Mouse (Mus musculus) gastrocnemius, postnatal 10 days (tissue): Measurements from ENCODE around the gene Zfp456. TPM values are rescaled to one million over a fixed set of nuclear protein-coding genes. Genes with fewer than 3 reads are reported as not detected.
"Not testable (repeated sequence)": the region's sequence is repeated elsewhere in the genome, so short reads cannot be mapped to it uniquely, and the experiment has no call there.

Source experiments
- DNase-seq: peaks from one replicate; pipeline ENCODE4 v3.0.0; 2021; ENCODE audit warnings: mixed read lengths
- long read RNA-seq, 2 experiments: library from polyadenylated mRNA; stranded (forward); transcript quantifications; one replicate each; pipeline ENCODE4 v2.0.0; 2021
- total RNA-seq, 2 experiments: library from RNA; stranded (reverse); gene quantifications; 2 replicates each; pipeline ENCODE4 v1.2.3; 2021

Gene Zfp456
- total RNA-seq = under 1 TPM; 0.45 to 0.73 TPM
- long read RNA-seq, experiment 1, full-length matches to known transcripts = 1 of 2 reads
- long read RNA-seq, experiment 1, partial matches to known transcripts = 0 of 2 reads
- long read RNA-seq, experiment 1, other reads (novel, unspliced or antisense) = 1 of 2 reads
- long read RNA-seq, experiment 2 = 0 reads

DNA sequence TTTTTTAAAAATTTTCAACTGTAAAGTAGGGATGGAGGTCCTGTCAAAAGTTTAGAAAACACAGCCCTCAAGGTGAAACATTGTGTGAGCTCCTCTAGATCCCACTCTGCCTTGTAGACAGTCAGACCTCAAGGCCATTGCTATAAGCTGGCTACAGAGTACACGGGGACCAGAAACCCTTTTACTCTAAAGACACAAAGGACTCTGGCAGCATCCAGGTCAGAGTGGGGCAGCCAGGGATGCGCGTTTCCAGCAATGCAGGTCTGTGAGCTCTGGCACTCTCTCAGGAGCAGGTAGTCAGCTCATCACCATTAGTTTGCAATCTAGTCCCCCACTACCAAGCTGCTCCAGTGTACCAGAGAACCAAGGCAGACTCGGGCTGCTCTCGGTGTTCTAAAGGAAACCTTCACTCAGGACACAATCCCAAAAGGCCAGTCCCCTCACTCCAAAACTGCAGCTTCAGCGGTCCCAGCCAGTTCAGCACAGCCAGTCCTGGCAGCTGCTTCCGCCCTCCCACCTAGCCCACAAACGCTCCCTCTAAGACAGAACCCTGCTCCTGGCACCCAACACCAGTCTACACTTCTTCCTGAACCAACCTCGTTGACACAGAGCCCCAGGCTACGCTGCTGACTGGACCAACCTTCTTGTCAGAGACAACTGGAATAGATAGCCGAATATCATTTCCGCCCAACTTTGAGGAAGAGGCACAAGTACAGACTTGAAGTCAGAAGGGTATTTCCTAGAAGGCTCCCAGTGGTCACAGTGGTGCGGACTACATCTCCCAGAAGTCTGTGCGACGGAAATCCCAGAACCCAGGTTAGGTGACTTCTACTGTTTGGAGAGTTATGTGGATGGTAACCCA lies at the start of gene Zfp456, which contains the start of gene Gm28041:
Gene Zfp456 (minus strand): TSS at position 761 of the 862 bp plus-strand sequence.
Gene Gm28041 (minus strand): TSS at position 684 of the 862 bp plus-strand sequence.
- peak; percentile 23 for DNase-seq

GRCm38 (mm10) chr13:67422532-67422931 lies 46.9 kb upstream of the Zfp456 start:
- not testable (repeated sequence) for DNase-seq

DNA sequence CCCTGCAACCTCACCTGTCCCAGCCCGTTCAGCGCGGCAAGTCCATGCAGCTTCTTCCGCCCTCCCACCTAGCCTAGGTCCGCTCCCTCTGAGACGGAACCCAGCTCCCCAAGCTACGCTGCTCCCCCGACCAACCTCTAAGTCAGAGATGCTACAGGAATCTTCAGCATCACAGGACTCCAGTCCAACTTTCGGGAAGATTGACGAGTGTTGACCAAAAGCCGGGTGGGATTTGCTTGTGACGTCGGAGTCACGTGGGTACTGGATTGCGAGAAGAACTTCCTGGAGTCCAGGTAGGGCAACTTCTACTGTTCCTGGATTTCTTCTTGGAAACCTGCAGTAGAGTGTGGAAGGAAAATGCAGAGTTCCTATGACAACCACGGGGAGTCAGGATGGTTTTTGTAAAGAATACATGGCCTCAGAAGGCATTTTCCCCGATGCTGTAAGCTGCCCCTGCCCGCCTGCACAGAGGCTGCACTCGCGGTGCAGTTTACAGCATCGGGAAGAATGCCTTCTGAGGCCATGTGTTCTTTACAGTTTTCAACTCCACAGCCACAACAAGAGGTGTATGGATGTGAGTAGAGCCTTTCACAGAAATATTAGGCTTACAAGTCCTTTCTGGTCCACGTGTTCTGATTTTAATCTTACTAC lies 45.7 kb upstream of the Zfp456 start, which contains the start of gene Zfp459:
Gene Zfp459 (minus strand): TSS at position 212 of the 651 bp plus-strand sequence.
- DNase-seq = no peak

DNA sequence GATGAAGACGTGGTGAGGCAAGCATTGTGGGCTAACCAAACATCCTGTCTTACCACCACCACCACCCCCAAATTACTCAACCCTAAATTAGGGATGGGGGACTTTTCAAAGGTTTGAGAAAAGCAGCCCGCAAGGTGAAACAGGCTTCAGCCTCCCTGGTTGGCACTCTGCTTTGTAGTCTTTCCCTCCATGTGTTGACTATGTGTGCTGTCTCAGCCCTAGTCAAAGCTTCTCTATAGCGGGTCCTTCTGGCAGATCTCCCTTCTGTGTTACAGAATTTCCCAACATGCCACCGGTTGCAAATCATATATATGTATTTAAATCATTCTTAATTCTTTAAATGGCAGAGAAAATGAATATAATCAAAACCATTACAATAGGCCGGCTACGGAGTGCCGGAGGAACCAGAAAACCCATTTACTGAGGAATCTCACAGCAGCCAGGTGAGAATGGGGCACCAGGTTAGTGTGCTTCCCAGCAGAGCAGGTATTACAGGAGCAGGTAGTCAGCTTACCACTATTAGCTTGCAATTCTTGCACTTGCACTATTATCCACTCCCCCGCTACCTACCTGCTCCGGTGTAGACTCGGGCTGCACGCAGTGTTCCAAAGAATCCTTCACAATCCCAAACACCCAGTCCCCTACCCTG lies 45.1 kb upstream of the Zfp456 start:
- DNase-seq = no peak

DNA sequence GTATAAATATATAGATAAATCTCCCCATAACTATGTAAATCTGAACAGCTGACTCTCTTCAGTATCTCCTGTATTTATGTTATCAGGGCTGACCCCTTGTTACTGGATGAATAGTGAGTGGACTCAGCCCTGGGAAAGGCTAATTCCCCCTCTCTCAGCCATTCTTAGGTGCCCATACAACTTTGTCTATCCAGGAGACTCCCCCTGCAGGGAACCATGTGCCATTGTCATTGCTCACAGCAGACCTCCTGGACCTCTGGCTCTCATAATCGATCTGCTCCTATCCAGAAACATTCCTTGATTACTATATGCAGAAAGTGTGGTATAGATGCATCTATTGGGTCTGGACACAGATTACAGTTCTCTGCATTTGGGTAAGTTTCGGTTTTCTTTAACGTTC lies 41.2 kb upstream of the Zfp456 start:
- no peak for DNase-seq

DNA sequence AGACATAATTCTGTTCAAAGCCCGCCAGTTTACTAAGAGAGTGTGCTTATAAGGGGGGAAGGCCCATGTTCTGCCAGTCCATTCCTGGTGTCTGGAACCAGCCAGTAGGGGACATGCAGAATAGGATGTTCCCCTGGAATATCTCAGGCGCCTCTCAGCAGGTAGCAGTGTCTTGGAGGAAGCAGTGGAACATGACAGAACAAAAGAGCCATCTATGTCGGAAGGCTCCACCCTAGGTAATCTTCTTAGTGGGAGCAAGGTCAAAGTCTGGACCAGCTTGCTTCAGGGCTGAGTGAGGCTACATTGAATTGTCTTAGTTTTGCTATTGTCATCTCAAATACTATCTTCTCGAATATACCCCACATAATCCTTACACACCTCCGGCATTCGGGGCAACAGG lies 40.1 kb upstream of the Zfp456 start:
- no peak for DNase-seq

GRCm38 (mm10) chr13:67413634-67414033 lies 38.0 kb upstream of the Zfp456 start:
- not testable (repeated sequence) for DNase-seq

- DNase-seq = peak; percentile 72
These were observed 23.7 kb upstream of the Zfp456 start, which contains the start of gene Zfp429 for GRCm38 (mm10) chr13:67399183-67399903. Gene Zfp429, minus strand, starts transcription at chr13:67399819.

DNA sequence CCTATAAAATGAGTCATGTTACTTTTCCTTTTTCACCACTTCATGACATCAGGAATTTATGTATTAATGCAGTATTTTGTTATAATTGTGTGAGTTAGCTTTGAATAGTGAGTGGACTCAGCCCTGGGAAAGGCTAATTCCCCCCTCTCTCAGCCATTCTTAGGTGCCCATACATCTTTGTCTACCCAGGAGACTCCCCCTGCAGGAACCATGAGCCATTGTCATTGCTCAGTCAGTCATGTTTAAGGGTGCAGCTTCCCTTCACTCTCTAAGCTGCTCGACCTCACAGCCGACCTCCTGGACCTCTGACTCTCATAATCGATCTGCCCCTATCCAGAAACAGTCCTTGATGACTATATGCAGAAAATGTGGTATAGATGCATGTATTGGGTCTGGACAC lies 645 bp upstream of the Zfp456 start:
- not testable (repeated sequence) for DNase-seq

- peak; percentile 81 for DNase-seq
These were observed 15.4 kb downstream of the Zfp456 start, which contains the start of the genes Gm28044 and Zfp953 for GRCm38 (mm10) chr13:67360131-67360744. Gene Gm28044, minus strand, starts transcription at chr13:67360536. Gene Zfp953, minus strand, starts transcription at chr13:67360605.

DNA sequence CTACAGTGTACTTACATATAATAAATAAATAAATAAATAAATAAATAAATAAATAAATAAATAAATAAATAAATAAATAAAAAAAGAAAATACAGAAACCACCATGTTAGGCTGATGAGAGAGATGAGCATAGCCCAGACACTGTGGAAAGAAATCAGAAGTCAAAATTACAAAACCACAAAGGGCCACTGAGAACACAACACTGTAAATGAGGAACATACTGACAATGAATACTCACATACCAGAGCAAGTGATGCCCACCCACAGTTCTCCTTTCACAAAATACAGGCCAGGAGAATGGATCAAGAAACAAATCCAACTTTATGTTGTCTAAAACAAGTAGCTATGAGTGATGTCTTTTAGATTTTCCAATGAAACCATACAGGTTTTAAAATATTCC lies 23.8 kb downstream of the Zfp456 start:
- no peak for DNase-seq

GRCm38 (mm10) chr13:67343422-67343821 lies 32.2 kb downstream of the Zfp456 start:
- no peak for DNase-seq

DNA sequence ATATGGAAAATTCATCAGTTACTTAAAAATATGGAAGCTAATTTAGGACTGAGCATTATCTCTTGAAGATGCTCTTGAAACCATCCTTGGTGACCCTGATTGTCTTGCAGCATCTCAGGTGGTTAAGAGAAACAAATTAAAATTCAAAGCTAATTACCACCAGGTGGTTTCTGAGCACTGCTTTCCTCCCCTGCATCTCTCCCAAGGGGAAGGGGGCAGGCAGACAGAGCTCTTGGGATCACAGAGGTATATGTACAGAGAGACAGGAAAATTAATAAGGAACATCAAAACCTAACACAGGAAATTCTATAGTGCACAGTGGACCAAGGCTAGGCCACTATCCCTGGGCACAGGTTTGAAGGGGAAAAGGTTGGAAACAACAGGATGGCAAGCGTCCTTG lies 42.7 kb downstream of the Zfp456 start:
- no peak for DNase-seq

- peak; percentile 56 for DNase-seq
These were observed 43.4 kb downstream of the Zfp456 start, which contains the start of gene Zfp595 for GRCm38 (mm10) chr13:67332019-67332724. Gene Zfp595, minus strand, starts transcription at chr13:67332570.

Other genes starting within 250 kb of the Zfp456 start
- gene Rsl1, start 202.6 kb downstream of the Zfp456 start, total RNA-seq = 1 to 10 TPM; 1.4 to 2.1 TPM
- gene Zfp455, start 181.3 kb downstream of the Zfp456 start, total RNA-seq = under 1 TPM; 0.66 to 0.72 TPM
- gene Zfp458, start 97.3 kb downstream of the Zfp456 start, total RNA-seq = 1 to 10 TPM; 1.9 to 2.3 TPM
- 1 to 10 TPM; 1.4 to 1.7 TPM for gene Zfp457, start 69.3 kb downstream of the Zfp456 start, total RNA-seq
- 1 to 10 TPM; 1.5 to 2.0 TPM for gene Zfp595, start 43.2 kb downstream of the Zfp456 start, total RNA-seq
- under 1 TPM in 1 of 2 experiments, not detected in 1; 0.77 TPM for gene Gm28044, start 15.3 kb downstream of the Zfp456 start, total RNA-seq
- gene Zfp953, start 15.2 kb downstream of the Zfp456 start, total RNA-seq = 1 to 10 TPM; 1.1 to 1.2 TPM
- gene Gm28041, start 77 bp downstream of the Zfp456 start, total RNA-seq = not detected
- 1 to 10 TPM; 1.2 to 1.4 TPM for gene Zfp429, start 24.0 kb upstream of the Zfp456 start, total RNA-seq
- gene Zfp459, start 45.6 kb upstream of the Zfp456 start, total RNA-seq = under 1 TPM; 0.23 to 0.32 TPM
- 1 to 10 TPM; 3.9 to 4.1 TPM for gene Zfp874a, start 75.8 kb upstream of the Zfp456 start, total RNA-seq
- gene Zfp874b, start 108.4 kb upstream of the Zfp456 start, total RNA-seq = 1 to 10 TPM; 7.2 to 7.7 TPM
- 1 to 10 TPM; 3.6 to 5.0 TPM for gene Zfp58, start 124.7 kb upstream of the Zfp456 start, total RNA-seq
- gene Gm26965, start 150.3 kb upstream of the Zfp456 start, total RNA-seq = not detected
- 1 to 10 TPM; 6.3 to 7.0 TPM for gene Zfp87, start 150.4 kb upstream of the Zfp456 start, total RNA-seq
- gene Zfp748, start 178.0 kb upstream of the Zfp456 start, total RNA-seq = 1 to 10 TPM; 3.3 to 4.6 TPM
- gene Zfp729b, start 233.9 kb upstream of the Zfp456 start, total RNA-seq = 1 to 10 TPM; 3.3 to 3.7 TPM